Mouse (Mus musculus) T-cell, adult 2 months (primary cell): ENCODE data around the gene Gm20696.
A peak's percentile ranks its signal among the peaks of the same experiment; 100 is the strongest.

ENCODE experiments used
- DNase-seq: peaks from one replicate; pipeline ENCODE4 v3.0.0; 2022; ENCODE audit warnings: low spot score

The Gm20696 gene

DNA sequence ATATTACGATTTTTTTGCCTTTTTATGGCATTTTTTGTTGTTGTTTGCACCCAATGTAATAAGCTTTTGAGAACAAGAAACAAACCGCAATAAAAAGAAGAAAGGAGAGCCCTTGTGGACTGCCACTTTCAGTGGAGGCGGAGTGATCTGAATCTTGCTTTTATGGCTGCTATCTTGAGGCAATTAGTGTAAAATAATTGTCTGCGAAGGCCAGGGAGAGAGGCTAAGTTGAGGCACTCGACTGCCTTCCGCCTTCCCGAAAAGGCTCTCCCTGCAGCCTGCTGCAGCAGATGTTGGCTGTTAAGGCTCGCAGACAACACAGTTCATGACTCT is 181.7 kb downstream of the Gm20696 start:
- DNase-seq = no peak

DNA sequence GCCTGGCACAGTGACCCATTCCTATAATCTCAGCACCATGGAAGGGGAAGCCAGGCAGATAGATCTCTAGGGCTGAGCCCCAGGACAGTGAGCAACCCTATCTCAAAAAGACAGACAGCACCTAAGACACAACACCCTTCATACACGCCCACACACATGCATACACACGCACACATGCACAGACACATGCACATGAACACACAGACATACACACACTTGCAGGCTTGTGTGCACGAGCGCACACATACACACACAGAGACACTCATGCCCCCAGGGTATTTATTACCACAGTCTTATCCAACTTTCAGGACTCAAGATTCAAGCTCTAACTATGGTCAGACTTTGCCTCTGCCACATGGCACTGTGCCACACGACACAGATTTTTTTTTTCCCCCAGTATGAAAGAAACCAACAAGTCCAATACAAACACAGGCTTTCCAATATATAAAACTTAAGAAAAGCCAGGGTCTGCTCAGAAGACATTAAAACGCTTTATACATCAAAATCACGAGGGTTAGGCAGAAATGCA is 182.3 kb downstream of the Gm20696 start:
- DNase-seq = no peak

DNA sequence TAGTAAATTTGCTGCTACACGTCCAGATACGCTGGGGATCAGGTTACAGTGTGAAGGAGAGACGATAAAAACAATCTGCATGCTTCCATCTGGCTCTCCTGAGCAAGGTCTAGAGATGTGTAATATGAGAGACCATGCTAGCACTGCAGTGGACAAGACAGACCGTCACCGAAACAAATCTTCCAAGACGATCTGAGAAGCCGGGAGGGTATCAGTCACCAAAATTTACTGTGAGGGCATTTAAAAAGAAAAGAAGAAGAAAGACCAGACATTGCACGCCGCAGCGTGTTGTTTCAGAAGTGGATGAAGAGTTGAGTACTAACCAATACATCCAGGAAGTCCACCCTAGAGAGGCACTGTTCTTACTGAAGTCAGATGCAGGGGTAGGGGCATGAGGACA is 183.0 kb downstream of the Gm20696 start:
- no peak for DNase-seq

DNA sequence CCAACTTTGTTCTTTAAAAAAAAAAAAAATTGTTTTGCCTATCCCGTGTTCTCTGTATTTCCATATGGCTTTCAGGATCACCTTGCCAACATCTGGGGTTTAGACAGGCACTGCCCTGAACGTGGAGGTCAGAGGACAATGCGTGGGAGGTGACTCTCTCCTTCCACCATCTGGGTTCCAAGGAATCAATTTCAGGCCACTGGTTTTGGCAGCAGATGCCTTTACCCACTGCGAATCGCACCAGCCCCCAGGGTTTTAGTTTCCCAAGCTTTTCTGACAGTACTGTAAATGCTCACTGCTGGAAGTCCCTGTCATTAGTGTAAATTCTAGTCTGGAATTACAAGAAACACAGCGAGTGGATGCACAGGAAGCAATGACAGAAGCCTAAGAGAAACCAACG is 185.0 kb downstream of the Gm20696 start:
- no peak for DNase-seq

DNA sequence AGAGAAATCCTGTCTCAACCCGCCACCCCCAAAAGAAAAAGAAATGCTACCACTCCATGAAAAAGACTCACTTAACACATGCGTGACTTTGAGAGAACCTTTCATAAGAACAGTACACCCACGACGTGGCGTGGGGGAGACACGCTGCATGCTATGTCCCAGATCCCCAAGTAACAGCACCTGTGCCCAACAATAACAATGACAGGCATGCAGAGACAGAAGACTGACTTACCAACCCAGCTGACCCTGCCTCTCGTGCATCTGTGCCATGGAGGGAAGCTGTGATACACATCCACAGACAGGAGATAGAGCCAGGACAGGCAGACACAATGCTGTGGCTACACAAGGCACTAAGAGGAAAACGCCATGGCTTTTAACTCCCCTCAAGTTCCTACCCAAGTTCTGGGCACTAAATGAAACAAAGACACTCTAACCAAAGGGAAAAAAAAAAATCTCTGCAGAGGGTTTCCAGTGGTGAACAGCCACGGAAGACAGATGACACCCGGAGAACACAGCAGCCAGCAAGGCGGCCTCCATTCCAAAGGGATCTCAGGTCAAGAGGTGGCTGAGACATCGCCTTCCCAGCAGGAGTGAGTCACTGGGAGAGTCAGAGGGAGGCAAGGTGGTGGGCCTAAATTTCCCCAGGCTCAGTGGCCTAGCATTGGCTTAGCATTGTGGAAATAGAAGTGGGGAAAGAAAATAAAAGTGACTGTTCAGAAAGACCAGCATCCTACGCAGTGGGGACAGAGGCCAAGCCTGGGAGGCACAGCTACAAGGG is 187.5 kb downstream of the Gm20696 start:
- no peak for DNase-seq

DNA sequence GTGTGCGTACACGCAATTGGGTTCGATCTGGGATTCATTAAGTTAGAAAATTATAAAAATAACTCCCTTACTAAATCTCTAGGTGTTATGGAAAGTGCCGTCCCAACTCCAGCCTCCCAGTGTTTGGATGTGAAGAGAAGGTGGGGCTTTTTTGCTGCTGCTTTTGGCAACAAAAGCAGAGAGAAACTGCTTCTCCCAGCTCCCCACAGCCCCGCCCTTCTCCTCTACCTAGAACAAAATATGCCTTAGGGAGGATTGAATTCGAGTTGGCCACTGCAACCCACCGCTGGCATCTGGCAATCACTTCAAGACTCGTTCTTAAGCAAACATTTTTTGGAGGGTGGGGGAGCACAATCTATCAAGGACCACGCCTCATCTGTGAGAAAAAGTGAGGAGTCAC is 191.6 kb downstream of the Gm20696 start:
- no peak for DNase-seq

DNA sequence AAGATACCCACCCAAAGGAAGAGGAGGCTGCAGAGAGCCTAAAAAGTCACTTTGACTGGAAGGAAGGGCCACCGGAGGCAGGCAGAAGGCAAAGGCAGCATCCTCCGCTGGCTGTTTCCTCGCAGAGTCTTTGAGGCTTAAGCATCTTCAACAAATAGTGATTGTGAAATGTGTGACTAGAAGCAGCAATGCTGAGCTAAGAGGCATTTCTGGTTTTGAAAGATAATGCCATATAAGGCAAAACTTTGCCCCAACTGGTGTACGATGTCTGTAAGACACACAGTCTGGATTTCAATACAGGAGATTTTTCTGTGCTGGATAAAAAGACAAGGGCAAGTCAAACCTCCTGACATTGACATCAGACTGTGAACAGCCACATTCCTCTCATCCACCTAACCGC is 195.7 kb downstream of the Gm20696 start:
- no peak for DNase-seq

DNA sequence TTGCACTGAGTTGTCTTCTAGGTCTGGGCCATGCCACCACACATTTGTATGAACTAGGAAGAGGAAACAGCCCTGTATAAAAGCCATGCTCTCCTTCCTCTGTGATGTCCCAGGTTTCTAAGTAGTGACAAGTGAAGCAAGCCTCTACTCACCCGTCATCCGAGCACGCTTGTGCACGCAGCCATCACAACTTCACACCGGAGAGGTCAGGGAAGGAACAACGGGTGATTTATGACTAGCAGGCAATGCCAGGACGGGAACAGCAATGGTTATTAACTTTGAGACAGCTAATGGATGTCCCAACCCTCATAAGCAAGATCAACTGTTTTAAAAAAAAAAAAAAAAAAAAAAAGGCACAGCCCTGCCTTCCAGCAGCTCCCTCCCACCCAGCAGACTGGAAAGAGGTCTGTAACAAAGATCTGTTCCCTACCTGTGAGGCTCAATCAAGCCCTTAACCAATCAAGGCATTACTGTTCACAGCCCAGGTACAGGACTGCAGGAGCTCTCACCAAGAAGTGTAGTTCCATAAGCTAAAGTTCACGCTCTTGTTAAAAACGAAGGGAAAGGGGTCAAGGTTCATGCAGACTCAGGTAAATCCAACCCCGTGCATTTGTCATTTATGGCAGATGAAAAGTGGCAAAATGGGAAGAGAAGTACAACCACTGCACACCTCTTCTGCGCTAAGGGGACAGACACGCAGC is 197.3 kb downstream of the Gm20696 start:
- DNase-seq = no peak

DNA sequence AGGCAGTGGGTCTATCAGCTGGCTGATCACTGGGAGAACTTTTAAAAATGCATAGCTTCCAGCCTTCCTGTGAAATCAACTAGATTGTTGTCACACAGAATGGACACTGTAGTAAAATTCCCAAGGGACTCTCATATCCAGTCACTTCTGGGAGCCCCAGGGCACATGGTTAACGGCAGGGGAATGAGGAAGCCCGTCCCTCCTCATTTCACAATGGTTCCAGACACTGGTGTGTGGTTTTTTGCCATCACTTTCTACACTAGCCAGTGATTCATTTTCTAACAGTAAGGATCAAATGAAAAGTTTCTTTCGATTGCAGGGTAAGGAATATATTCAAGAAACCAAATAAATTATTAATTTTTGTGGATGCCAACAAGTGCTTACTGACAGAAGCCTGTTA is 198.8 kb downstream of the Gm20696 start:
- no peak for DNase-seq

DNA sequence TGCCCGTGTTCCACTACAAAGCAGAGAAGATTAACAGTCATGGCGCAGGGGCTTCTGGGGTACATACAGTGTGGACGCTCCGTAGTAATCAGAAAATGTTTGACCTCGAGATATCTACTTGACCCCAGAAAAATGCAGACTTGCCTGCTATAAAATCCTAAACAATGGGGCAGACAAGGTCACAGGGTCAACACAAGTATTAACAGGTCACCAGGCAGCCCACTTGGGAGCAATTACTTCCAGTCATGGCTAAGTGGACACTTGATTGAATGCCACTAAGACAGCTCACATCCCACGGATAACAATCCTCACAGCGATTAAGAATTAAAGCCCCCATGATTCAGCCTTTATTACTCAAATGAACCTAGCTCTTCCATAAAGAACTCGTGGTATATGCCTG is 199.5 kb downstream of the Gm20696 start:
- no peak for DNase-seq

DNA sequence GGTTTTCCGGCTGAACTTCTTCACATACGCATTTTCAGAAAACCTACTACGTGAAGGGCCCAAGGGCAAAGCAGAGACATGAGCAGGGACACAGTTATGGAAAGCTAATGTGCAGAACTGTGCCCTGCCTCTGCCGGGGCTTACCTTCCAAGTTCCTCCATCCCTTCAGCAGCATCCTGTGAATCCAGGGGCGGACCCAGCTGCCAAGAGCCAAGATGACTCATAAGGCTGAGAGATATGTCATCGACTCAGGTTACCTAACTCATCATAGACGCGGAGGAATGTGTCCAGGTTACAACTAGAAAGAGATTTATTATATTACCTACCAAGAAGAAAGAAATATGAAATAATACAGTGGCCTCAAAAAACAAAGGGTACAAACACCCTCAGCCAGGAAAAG is 200.2 kb downstream of the Gm20696 start:
- no peak for DNase-seq

DNA sequence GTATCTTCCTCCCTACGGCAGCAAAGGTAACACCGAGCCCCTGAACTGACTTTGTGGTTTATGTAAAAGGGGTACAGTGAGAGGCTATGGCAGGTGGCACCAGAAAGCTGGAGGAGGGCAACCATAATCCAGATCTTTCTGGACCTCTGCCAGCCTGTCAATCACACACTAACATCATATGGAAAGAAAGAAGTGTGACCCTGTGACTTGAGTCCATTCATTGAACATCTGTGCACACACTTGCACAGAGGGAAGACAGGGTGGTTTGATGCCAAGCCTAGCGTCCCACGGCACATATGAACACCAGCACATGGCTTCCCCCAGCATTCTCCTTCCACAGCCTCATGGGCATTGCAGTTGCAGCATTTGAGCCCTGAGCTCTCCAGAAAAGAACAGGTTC is 202.1 kb downstream of the Gm20696 start:
- no peak for DNase-seq

DNA sequence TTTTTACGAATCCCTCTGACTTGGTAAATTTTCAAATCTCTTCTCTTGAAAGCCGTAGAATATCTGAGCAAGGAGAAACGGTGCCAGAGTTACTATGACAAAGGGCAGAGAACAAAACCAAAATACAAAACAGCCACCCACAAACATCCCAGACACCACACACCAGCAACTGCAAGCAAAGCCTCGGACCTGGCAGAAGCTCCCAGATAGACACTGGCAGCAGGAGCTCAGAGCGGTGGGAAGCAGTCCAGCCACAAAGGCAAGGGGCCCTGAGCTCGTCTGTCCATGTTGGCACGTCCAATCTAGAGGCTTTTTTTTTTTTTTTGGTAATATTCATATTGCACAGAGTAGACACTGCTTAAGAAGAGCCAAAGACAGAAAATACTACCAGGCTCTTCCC is 202.7 kb downstream of the Gm20696 start:
- DNase-seq = no peak

DNA sequence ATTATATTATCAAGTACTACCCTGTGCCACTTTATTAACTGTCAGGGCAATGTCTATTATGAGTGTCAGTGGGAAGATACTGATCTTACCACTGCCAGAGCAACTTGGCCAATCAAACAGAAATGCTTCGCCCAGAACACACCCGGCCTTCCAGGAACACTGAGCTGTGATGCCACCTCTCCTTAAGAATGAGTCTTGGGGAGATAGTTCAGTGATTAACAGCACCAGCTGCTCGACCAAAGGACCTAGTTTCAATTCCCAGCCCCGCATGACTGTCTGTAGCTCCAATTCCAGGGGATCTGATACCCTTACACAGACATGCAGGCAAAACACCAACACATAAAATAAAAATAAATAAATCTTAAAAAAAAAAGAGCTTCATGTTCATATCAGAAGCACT is 207.8 kb downstream of the Gm20696 start:
- no peak for DNase-seq

DNA sequence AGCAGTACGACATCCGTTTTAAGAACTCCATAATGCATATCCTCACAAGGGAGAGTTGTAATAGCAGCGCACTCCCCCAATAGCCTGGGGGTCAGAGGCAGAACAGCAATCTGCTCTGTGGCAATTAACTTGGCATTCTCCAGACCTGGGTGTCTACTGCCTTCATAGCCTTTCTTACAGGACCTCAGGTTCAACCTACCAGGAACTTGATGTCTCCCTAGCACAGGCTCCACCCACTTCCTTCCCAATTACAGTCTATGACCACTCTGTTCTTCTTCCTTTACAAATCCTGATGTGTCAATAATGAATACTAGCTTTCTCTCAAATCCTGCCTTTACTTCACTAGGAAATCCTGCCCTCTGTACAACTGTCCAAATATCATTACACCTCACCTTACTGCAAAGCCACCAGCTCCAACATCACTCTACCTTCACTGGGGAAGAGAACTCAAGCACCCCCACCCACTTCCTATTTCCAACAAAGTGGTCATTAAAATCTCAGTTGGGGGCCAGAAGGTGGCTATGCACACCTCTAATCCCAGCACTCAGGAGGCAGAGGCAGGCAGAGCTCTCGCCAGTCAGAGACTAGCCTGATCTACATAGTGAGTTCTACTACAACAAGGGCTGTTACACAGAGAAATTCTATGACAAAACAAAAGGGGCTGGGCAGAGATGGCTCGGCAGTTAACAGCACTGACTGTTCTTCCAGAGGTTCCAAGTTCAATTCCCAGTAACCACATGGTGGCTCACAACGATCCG is 212.7 kb downstream of the Gm20696 start:
- no peak for DNase-seq

DNA sequence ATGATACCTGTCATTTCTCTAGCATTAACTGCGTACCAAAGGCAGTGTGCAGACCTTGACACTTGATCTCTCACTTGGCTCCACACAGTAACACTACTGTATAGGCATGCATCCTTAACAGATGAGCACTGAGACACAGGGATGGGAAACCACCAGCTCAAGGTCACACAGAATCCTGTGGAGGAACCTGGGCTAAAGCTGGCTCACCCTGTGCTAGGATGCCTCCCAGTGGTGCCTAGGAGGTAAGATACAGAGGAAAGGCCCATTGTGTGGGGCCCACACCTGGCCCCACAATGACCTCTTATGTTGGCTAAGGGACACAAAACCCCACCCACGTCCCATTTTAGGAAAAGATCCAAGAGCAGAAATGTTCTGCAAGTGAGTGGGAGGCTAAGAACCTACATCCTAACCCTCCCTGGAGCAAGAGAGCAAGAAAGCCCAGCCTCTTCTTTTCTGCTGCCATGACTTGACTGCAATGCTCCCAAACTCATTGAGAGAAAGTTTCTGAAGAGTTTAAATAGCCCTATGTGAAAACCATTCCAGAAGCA is 213.9 kb downstream of the Gm20696 start:
- peak; percentile 72 for DNase-seq

DNA sequence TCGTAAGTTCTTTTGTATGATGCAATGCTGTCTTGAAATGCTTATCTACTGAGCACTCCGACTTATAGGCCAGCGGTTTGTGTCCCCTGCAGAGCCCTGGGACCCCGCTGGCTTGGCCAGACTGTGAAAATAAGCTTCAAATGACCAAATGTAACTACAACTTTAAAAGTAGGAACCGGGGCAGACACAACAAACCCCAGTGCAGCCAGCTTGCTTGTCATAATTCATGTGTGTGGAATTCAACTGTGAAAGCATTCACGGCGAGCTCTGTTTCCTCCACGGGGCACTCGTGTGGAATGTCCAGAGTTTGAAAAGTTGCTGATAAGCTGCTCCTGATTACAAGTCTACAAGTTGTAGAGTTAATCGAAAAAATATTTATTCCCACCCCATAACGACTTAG is 215.1 kb downstream of the Gm20696 start:
- no peak for DNase-seq

DNA sequence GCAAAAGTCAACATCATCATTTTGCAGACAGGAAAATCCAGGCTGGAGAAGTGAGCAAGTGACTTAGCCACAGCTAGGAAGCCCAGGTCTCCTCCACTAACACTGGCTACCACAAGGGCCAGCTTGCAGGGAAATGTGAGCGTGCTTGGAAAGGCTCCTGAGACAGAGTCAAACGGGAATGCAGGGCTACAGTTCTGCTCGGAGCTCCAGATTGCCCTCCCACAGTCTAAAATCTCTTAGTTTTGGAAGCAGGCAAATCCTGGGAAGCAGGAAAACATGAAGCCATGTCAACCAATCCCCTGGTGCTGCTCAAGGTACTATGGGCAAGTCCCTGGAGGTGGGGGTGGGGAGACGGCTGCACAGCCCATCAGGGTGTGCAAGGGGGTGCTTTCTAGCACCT is 219.2 kb downstream of the Gm20696 start:
- DNase-seq = no peak

DNA sequence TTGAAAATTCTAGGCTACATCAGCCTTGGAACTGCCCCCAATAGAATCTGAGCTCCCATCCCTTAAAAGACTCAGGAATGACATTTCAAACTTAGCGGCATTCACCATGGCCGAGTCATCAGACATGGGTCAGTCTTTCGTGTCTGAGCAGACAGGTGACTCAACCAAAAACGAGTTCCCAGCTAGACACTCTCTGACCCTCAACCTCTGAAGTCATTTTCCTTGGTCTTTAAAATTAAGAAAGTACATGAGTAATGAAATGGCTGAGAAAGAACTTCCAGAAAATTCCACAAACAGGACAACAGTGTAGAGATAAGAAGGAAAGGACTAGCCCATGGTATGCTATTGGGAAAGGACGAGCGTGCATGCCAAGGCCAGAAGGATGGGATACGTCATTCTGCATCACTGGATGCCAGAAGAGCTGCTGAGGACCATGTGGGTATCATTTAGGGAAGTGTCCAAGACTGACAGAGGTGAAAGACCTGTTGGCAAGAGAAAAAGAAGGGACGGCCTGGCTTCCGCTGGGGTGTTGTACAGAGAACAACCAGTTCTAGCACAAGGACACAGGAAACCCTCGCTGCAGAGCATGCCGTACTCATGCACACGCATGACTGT is 219.7 kb downstream of the Gm20696 start:
- no peak for DNase-seq

DNA sequence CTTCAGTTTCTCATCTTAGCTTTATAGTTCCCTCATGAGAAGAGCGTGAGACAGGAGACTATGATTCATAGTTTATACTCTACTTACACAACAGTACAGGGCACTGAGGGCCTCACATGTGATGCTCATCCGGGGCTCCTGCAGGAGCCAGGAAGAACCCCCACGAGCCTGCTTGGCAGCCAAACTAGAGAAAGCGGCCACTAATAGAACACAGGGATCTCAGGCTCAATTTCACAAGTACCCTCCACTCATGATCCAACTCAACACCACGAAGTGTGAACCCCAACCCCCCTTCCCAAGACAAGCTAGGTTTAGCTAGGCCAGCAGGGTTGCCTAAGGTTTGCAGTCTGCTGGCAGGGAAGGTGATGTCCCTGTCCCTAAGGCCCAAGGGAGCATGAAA is 223.1 kb downstream of the Gm20696 start:
- no peak for DNase-seq

DNA sequence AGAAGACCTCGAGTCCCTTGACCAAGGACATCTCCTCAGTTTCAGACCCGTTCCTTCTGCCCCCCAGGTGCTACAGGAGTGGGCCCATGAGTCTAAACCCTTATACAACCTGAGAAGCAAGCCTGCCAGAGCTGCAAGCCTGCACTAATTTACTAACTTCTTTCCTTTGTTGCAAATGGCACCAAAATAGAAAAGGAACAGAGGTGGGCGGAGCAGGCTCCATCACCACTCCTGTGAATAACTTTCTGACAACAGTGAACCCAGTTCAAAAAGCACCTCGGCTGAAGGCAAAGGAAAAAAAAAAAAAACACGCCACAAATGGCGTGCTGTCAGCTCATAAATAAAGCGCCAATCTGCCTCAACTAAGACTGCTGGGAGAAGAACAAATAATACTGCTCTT is 225.5 kb downstream of the Gm20696 start:
- DNase-seq = peak; percentile 29

DNA sequence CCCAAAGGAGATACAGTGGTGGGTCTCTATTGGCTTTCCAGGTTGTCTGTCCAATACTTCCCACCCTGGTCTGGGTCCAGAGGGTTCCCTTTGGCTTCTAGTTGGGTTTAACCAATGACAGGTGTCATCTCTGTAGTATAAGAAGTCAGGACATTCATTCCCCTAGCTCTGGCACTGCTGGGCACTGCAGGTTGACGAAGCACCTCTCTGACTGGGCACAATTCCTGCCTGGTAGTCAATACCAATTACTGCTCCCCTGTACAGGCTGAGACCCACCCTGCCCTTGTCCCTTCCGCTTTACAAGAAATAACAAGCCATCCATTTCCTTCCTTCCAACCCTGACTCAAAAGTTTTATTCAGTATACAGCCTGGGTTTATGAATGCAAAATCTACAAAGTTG is 226.0 kb downstream of the Gm20696 start:
- no peak for DNase-seq
